Mouse (Mus musculus) stomach, postnatal 0 days (tissue): ENCODE data around the gene Gng7. TPM values are rescaled to one million over a fixed set of nuclear protein-coding genes. Genes with fewer than 3 reads are reported as not detected.
A peak's percentile ranks its signal among the peaks of the same experiment; 100 is the strongest.

Source experiments
- ATAC-seq: fragments of 200-750 bp; cut with Nextera tagmentation; 2 replicates; pipeline ENCODE4 v1.8.0; 2017; ENCODE audit not compliant: low FRiP score, low TSS enrichment
- DNase-seq: peaks from one replicate; pipeline ENCODE4 v3.0.0-alpha.2; 2016; ENCODE audit warnings: low spot score
- H3K27ac ChIP-seq: fragments of 300-500 bp; sonication (generic); replicated peaks from 2 replicates; pipeline ENCODE4 v1.5.1; 2014; ENCODE audit warnings: mild to moderate bottlenecking, control low read depth
- H3K27me3 ChIP-seq: fragments of 300-500 bp; sonication (generic); 2 replicates; pipeline ENCODE4 v1.6.1; 2014; ENCODE audit warnings: low read length; ENCODE audit not compliant: control insufficient read depth, insufficient read depth
- H3K36me3 ChIP-seq: fragments of 300-500 bp; sonication (generic); 2 replicates; pipeline ENCODE4 v1.6.1; 2014; ENCODE audit warnings: low read length, mixed read lengths; ENCODE audit not compliant: control insufficient read depth, insufficient read depth
- H3K4me1 ChIP-seq: fragments of 300-500 bp; sonication (generic); replicated peaks from 2 replicates; pipeline ENCODE4 v1.6.1; 2014; ENCODE audit warnings: antibody characterized with exemption; ENCODE audit not compliant: control insufficient read depth, insufficient read depth
- H3K4me2 ChIP-seq: fragments of 300-500 bp; sonication (generic); replicated peaks from 2 replicates; pipeline ENCODE4 v1.6.1; 2014; ENCODE audit warnings: low read depth, mild to moderate bottlenecking, control low read depth, moderate library complexity
- H3K4me3 ChIP-seq: fragments of 300-500 bp; sonication (generic); 2 replicates; pipeline ENCODE4 v1.5.1; 2014; ENCODE audit warnings: low read depth, low read length, control low read depth
- H3K9ac ChIP-seq: fragments of 300-500 bp; sonication (generic); 2 replicates; pipeline ENCODE4 v1.6.1; 2014; ENCODE audit warnings: mild to moderate bottlenecking, low read length, control low read depth, mixed read lengths
- H3K9me3 ChIP-seq: fragments of 300-500 bp; sonication (generic); 2 replicates; pipeline ENCODE4 v1.6.1; 2016; ENCODE audit warnings: low read length; ENCODE audit not compliant: control insufficient read depth
- CTCF ChIP-seq: IDR thresholded peaks from 2 replicates; pipeline ENCODE4 v1.5.1; 2016; ENCODE audit warnings: antibody characterized with exemption, low read depth, mild to moderate bottlenecking, moderate library complexity
- EP300 ChIP-seq: optimal IDR thresholded peaks from 2 replicates; pipeline ENCODE3; 2016; ENCODE audit warnings: antibody characterized with exemption
- WGBS: fragments of 180-500 bp; shearing (Covaris S2); extraction: QIAGEN DNeasy Blood & Tissue Kit; methylation state at CpG from one replicate; pipeline ENCODE4 v1.1.7; 2014; 5-methylcytosine and 5-hydroxymethylcytosine counted together
- polyA plus RNA-seq: library from polyadenylated mRNA; unstranded; fragments of >200 nt; fragmentation: Nextera tagmentation; extraction: Ambion mirVana; gene quantifications from 2 replicates; pipeline ENCODE4 v1.2.1, GENCODE M21; 2015

Gng7 gene
- polyA plus RNA-seq, 1 experiment from 2014 or later = 1.3 TPM

DNA sequence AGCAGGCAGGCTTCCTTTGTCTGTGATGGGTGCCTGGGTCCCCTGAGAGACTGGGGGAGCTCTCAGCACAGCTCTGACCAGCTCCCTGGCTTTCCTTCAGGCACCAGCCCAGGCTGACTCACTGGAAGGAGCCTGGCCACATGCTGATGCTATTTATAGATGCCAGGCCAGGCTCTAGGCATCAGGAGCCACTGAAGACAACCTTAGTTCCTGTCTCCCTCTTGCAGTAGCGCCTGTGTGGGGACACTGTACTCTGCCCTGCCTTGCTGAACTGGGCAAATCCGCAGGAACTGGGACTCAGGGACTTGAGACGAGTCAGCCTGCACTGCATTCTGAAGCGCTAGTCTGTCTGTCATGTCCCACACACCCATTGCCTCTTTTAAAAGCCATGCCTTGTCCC lies 12.6 kb upstream of the Gng7 start:
- no peak overlapping the region for H3K27ac ChIP-seq
- no peak overlapping the region for H3K4me3 ChIP-seq
- DNase-seq = no peak
- no peak overlapping the region for H3K9ac ChIP-seq
- 61% methylated on average over 4 of the region's 4 CpGs for WGBS
- no peaks in the 10 kb centered on the region for H3K4me1 ChIP-seq
- H3K27me3 ChIP-seq = 0 out of 2 replicates have a peak, but pooled peaks cover 3% of the 10 kb centered on the region
- no peak overlapping the region for H3K4me2 ChIP-seq
- ATAC-seq = no peak; the same call in 1 of the 2 replicates
- H3K9me3 ChIP-seq = no peaks in the 10 kb centered on the region
- H3K36me3 ChIP-seq = peaks cover 3% of the 10 kb centered on the region; the same call in 1 of the 2 replicates
- no peak for TF ChIP-seq EP300
- TF ChIP-seq CTCF = no peak

GRCm38 (mm10) chr10:81026857-81027256 lies 12.1 kb upstream of the Gng7 start:
- 0 out of 2 replicates have a peak, but pooled peaks cover 3% of the 10 kb centered on the region for H3K27me3 ChIP-seq
- ATAC-seq (no peak), DNase-seq (no peak)
- H3K36me3 ChIP-seq = 0 out of 2 replicates have a peak, but pooled peaks cover 3% of the 10 kb centered on the region
- no peaks in the 10 kb centered on the region for H3K4me1 ChIP-seq
- H3K9me3 ChIP-seq = no peaks in the 10 kb centered on the region
- no peak overlapping the region for H3K9ac ChIP-seq
- H3K4me2 ChIP-seq = no peak overlapping the region
- no peak for TF ChIP-seq CTCF
- no peak for TF ChIP-seq EP300
- H3K4me3 ChIP-seq = no peak overlapping the region
- 91% methylated on average over 5 of the region's 5 CpGs for WGBS
- no peak overlapping the region for H3K27ac ChIP-seq

DNA sequence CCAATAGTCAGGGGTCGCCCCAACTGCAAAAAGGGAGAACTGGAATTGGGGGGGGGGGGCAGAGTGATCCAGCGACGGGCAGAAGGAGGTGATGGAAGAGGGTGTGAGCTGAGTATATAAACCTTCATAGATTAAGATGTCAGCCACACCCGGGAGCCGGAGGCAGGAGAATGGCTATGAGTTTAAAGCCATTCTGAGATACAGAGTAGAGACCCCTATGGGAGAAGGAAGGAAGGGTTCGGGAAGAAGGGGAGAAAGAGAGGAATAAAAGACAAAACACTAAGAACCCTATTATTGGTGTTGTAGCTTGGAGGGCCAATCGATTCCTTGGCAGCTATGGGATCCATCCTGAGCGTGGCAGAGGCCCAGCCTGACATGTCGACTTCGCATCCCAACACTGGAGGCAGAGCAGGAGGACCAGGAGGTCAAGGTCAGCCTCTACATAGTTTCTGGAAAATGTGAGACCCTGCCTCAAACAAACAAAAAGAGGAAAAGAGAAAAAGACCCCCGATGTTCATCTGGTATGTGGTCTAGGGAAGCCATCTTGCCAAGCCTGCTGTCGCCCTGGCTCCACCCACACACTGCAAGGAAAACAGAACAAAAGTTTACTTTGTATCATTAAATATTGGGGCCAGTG lies 11.0 kb upstream of the Gng7 start, which contains the start of gene Diras1:
Gene Diras1 (minus strand): TSS at position 24 of the 637 bp plus-strand sequence.
- no peak within 1 kb of the TSS for H3K27ac ChIP-seq
- H3K9ac ChIP-seq = no peak within 1 kb of the TSS
- WGBS = 38% methylated on average over 12 of the region's 12 CpGs
- TF ChIP-seq CTCF = no peak
- no peak for TF ChIP-seq EP300
- no peaks in the 10 kb centered on the region for H3K9me3 ChIP-seq
- no peaks in the 10 kb centered on the region for H3K36me3 ChIP-seq
- DNase-seq = no peak
- 0 out of 2 replicates have a peak, but pooled peaks cover 3% of the 10 kb centered on the region for H3K27me3 ChIP-seq
- H3K4me3 ChIP-seq = peak within 1 kb of the TSS; percentile 17
- peak within 1 kb of the TSS; percentile 41 for H3K4me2 ChIP-seq
- no peak for ATAC-seq
- no peaks in the 10 kb centered on the region for H3K4me1 ChIP-seq

DNA sequence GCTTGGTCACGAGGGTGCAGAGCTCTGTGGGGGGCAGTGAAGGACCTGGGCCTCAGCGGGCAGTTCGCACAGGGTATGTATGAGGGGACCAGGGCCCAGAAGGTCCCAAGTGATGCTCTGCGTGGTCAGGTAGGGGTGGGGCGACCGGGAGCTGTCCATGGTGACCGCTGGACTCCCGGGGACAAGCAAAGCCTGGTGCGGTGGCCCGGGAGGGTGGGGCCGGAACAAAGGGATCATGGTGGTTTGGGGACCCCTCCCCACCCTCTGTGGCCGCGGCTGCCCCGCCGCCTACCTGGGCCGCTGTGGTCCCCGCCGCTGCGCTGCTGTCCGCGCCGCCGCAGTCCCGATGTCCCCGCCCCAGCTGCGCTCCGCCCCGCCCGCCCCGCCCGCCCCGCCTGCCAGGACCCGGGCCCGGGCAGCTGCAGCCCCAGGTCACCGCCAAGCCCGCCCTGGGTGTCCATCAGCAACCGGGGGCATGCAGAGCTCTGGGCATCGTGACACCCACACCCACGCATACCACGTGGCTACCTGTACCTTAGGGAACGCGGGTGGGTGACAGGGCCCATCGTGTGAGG lies 10.4 kb upstream of the Gng7 start:
- DNase-seq (peak; percentile 44), ATAC-seq (peak; percentile 39; the same call in 1 of the 2 replicates)
- H3K4me3 ChIP-seq = peak overlapping the region; percentile 17
- no peak overlapping the region for H3K27ac ChIP-seq
- H3K36me3 ChIP-seq = no peaks in the 10 kb centered on the region
- 2% methylated on average over 29 of the region's 43 CpGs for WGBS
- 0 out of 2 replicates have a peak, but pooled peaks cover 3% of the 10 kb centered on the region for H3K27me3 ChIP-seq
- H3K4me2 ChIP-seq = peak overlapping the region; percentile 41
- H3K9me3 ChIP-seq = no peaks in the 10 kb centered on the region
- H3K4me1 ChIP-seq = no peaks in the 10 kb centered on the region
- no peak overlapping the region for H3K9ac ChIP-seq
- TF ChIP-seq EP300 = no peak
- no peak for TF ChIP-seq CTCF

DNA sequence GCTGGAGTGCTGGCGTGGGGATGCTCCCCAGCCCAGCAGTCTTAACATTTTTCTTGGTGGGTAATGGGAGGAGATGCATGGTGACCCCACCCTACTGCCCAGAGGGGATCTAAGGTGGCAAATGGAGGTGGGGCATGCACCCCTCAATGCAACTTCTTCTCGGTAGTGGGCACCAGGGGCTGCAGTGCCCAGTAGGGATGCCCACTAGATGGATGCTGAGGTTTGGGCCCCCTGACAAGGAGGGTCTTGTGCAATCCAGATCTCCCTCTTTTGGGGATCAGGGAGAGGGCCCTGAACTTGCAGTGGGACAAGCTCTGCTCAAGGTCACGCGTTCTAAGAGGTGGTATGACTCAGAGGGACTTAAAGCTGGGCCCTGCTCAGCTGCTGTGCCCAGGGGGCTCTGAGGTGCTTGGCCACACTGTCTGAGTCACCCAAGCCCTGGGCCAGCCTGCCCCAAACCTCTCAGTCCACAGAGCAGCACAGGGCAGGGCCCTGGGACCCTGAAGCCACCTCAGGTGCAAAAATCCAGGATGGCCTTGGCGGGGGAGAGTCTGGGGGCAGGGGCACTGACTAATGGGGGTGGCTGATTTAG lies 9.7 kb upstream of the Gng7 start:
- 0 out of 2 replicates have a peak, but pooled peaks cover 3% of the 10 kb centered on the region for H3K27me3 ChIP-seq

GRCm38 (mm10) chr10:81022744-81023143 lies 8.0 kb upstream of the Gng7 start:
- whole genome bisulfite sequencing = 68% methylated on average over 8 of the region's 8 CpGs
- no peak overlapping the region for H3K27ac ChIP-seq
- H3K9ac ChIP-seq = no peak overlapping the region
- no peak overlapping the region for H3K4me3 ChIP-seq
- H3K27me3 ChIP-seq = 0 out of 2 replicates have a peak, but pooled peaks cover 3% of the 10 kb centered on the region
- TF ChIP-seq EP300 (no peak), CTCF (peak; percentile 49)
- no peak overlapping the region for H3K4me2 ChIP-seq
- ATAC-seq (no peak), DNase-seq (no peak)
- H3K9me3 ChIP-seq = no peaks in the 10 kb centered on the region
- H3K4me1 ChIP-seq = no peaks in the 10 kb centered on the region
- no peaks in the 10 kb centered on the region for H3K36me3 ChIP-seq

More for the DNA sequence above, 9.7 kb upstream of the Gng7 start:
- TF ChIP-seq CTCF (no peak), EP300 (no peak)
- H3K4me3 ChIP-seq = no peak overlapping the region
- H3K9me3 ChIP-seq = no peaks in the 10 kb centered on the region
- H3K9ac ChIP-seq = no peak overlapping the region
- WGBS = 62% methylated on average over 5 of the region's 5 CpGs
- ATAC-seq (no peak), DNase-seq (no peak)
- H3K36me3 ChIP-seq = no peaks in the 10 kb centered on the region
- H3K4me1 ChIP-seq = no peaks in the 10 kb centered on the region
- H3K27ac ChIP-seq = no peak overlapping the region
- H3K4me2 ChIP-seq = no peak overlapping the region
